Mouse (Mus musculus): ENCODE data around the gene Gpalpp1.

The Gpalpp1 gene

GRCm38 (mm10) chr14:76115744-76116143 lies 5.2 kb upstream of the Gpalpp1 start:
- no peak for DNase-seq (ENCODE audit: extremely low read depth, insufficient read length, low spot score)

DNA sequence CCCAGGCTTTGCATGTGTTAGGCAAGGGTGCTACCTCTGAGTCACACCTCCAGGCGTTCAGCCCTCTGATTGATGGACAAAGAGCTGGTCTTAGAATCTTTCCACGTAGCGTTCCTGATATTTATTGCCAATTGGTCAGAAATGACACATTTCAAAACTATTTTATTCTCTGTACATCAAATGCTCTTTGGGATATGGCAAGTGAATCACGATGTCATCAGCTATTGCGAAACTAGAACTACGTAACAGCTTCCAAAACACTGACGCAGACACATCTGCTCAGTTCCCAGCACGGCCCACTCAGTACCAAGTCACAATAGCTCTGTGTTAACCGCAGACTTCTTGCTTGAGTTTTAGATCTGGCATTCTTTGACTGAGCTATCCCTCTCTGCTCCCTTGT lies 11.0 kb downstream of the Gpalpp1 start:
- DNase-seq (ENCODE audit: extremely low read depth, insufficient read length, low spot score): peak; percentile 32

- no peak for DNase-seq (ENCODE audit: extremely low read depth, insufficient read length, low spot score)
Observed at GRCm38 (mm10) chr14:76097815-76098214, 12.7 kb downstream of the Gpalpp1 start.

GRCm38 (mm10) chr14:76097244-76097643 lies 13.3 kb downstream of the Gpalpp1 start:
- DNase-seq (ENCODE audit: extremely low read depth, insufficient read length, low spot score): no peak

- DNase-seq (ENCODE audit: extremely low read depth, insufficient read length, low spot score): no peak
Observed at GRCm38 (mm10) chr14:76084188-76084587, 26.4 kb downstream of the Gpalpp1 start.

DNA sequence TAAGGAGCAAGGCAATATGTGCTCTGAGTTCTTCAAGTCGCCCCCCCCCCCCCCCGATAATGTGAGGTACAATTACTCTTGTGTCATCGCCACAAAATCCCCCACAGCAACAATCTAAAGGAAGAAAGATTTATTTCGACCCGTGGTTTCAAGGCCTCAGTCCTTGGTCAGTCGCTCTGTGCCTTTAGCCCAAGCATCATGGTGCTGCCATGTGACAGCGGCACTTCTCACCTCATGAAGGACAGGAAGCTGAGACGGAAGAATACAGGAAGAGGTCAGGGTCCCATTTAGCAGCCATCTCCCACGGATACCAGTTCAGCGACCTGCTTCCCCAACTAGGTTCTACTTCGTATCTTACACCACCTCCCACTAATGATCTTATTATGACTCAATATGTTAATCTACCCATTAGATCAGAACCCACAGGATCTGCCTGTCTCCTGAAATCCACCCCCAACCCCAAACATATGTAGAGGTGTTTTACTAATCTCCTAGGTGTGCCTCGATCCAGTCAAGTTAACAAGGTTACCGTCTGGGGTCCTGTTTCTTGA lies 28.4 kb downstream of the Gpalpp1 start:
- no peak for DNase-seq (ENCODE audit: extremely low read depth, insufficient read length, low spot score)

GRCm38 (mm10) chr14:76081451-76081850 lies 29.1 kb downstream of the Gpalpp1 start:
- no peak for DNase-seq (ENCODE audit: extremely low read depth, insufficient read length, low spot score)

GRCm38 (mm10) chr14:76077088-76077491 lies 33.5 kb downstream of the Gpalpp1 start:
- DNase-seq (ENCODE audit: extremely low read depth, insufficient read length, low spot score): no peak

DNA sequence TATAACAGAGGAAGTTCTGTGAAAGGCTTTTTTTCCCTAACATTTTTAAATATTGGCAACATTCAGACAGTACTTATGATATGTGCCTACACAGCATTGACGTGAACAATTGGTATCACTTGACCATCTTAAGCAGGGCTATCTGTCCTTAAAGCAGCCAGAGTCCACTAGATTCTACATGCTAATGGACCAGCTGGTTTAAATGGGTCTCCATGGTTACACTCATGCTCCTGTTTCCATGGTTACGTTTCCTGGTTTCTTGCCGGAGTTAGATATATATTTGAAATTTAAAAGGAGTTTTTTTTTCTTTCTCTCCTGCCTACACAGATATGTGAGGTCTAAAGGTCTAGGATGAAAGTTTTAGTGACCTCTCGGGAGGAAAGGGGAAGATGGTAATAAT lies 34.0 kb downstream of the Gpalpp1 start:
- no peak for DNase-seq (ENCODE audit: extremely low read depth, insufficient read length, low spot score)

DNA sequence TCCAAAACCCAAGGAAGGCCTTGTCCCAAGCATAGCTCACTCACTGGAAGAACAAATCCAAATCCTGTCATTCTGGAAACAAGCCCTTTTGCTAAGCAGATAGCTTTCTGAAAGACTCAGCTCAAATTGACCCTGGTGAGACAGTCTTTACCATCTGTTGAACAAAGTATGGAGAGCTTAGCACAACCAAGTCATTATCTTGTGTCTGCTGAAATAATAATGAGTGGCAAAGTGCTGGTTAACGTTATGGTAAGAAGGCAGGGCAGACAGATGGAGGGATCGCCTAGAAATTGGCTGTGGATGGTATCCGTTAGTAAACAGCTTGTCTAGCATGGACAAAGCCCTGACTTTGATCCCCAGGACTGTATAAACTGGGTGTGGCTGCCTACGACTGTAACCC lies 34.8 kb downstream of the Gpalpp1 start:
- DNase-seq (ENCODE audit: extremely low read depth, insufficient read length, low spot score): no peak

DNA sequence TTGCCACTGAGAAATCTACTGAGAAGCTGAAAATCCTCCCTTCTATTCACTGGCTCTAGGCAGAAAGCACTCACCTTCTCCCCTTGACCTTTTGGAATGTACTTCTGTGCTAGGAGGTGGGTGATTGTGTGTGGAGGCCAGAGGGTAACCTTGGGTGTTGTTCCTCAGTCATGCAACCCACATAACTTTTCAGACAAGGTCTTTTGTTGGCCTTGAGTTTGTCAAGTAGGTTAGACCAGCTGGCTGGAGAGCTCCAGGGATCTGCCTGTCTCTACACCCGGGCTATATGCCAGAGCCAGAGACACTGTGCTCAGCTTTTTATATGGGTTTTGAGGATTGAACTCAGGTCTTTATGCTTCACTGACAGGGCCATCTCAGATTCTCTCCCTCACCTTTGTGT lies 36.4 kb downstream of the Gpalpp1 start:
- no peak for DNase-seq (ENCODE audit: extremely low read depth, insufficient read length, low spot score)

- DNase-seq (ENCODE audit: extremely low read depth, insufficient read length, low spot score): no peak
Observed at GRCm38 (mm10) chr14:76072626-76073025, 37.9 kb downstream of the Gpalpp1 start.

DNA sequence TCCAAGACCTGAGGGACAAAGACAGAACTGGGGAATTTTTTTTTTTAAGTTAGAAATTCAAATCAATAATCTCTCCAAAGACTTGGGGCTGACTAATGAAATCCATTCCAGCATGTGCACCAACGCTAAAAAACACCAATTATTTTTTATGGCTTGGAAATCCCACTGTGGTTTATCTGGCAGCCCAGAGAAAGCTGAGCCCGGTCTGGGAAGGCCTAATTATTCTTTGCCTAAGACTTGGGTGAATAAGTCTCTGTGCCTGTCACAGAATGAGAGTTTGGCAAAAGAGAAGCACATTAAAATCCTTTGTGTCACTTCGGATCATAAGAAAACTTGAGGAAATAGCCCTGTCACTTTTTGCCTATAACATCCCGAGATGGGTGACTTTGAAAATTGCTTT lies 41.3 kb downstream of the Gpalpp1 start:
- no peak for DNase-seq (ENCODE audit: extremely low read depth, insufficient read length, low spot score)

DNA sequence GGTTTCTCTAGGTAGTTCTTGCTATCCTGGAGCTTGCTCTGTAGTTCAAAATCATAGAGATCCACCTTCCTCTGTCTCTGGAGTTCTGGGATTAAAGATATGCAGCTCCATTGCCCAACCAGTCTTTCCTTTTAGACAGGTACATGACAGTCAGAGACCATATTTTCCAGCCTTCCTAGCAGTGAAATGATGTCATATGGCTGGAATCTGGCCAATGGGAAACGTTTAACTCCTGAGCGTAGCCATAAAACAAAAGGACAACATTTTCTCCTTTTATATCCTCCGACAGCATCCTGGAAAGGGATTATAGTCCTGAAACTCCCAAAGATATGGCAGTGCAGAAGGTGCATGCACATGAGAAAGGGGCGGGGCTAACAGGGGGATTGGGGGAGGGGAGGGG lies 42.3 kb downstream of the Gpalpp1 start:
- no peak for DNase-seq (ENCODE audit: extremely low read depth, insufficient read length, low spot score)

- DNase-seq (ENCODE audit: extremely low read depth, insufficient read length, low spot score): no peak
Observed at GRCm38 (mm10) chr14:76067237-76067636, 43.3 kb downstream of the Gpalpp1 start.

DNA sequence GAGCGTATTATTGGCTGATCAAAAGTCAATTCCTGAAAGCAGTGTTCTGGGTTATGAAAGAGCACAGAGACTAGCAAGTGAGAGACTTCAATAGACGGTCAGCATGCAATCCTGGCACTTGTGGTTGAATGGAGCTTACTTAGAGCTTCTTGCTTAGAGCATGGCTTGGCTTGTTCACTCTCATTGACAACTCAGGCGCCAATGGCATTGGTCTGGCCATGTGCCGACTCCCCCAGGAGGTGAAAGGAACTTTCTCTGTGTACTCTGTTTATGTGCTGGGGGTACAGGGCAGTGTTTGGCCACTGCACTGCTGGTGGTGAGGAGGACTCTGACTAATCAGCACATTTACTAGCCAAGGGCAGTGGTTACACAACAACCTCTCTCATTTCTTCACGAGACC lies 51.1 kb downstream of the Gpalpp1 start:
- DNase-seq (ENCODE audit: extremely low read depth, insufficient read length, low spot score): no peak

DNA sequence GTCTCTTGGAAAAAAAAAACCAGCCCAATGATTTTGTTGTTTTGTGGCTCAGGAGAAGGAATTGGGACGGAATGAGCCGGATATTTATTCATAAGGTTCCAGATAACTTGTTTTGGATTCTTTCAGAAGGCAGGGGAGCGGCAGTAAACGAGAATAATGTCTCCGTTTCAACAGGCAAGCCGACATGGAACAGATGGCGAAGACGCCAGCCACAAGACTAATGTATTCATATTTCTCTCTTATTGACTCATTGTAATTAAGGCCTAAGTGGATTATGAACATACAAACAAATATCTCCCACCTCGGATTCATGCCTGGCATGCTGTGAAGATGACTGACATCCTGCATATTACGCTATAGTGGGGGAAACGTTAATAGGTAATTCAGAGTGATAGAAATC lies 56.8 kb downstream of the Gpalpp1 start:
- no peak for DNase-seq (ENCODE audit: extremely low read depth, insufficient read length, low spot score)

DNA sequence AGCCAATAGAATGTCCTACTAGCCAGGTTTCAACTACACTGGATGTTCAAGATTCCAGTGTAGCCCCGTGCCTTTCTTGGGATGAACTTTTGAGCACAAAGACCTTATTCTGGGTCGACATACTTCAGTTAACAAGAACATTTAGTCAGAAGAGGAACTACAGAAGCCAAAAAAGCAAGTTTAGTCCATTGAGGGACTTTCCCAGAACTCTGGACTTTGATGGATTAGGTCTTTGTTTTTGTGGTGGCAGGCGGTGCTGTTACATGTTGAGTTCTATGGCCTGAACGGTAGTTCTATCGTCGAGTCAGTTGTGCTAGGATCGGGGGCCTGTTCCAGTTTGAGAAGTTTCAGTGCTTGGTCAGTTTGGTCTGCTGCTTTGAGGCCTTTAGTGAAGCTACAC lies 58.6 kb downstream of the Gpalpp1 start:
- DNase-seq (ENCODE audit: extremely low read depth, insufficient read length, low spot score): no peak

DNA sequence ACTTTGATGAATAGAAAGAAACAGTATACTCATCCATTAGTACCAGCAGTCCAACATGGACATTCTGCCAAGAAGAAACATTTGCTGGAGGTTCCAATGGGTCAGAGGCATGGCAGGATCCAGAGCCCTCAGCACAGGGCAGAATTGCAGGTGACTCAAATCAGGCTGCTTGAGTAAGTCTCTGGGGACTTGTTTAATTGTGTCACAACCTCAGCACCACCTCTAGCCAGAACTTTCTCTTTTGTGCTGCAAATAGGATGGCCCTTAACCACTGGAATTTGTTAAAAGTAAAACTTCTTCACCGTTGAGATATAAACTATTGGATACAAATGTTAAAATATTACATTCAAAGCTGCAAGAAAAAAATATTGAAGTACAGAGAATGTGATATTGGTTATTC lies 64.8 kb downstream of the Gpalpp1 start:
- DNase-seq (ENCODE audit: extremely low read depth, insufficient read length, low spot score): no peak

DNA sequence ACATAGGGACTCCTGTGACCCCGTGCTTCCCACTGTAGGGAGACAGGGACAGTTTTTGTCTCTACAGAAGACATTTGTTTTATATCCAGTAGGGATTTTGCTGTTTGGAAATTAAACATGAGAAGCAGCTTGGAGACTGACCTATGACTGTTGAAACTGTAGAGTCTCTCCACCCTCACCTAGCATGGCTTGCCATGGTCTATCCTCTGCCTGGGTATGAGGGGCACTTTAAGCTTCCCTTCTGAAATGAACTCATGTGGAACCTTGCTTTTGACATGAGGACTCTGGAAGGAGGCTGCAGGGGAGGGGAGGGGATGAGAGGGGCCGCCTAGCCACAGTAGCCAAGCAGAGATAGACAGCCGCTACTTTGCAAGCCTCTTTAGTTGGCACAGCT lies 66.4 kb downstream of the Gpalpp1 start:
- no peak for DNase-seq (ENCODE audit: extremely low read depth, insufficient read length, low spot score)

- DNase-seq (ENCODE audit: extremely low read depth, insufficient read length, low spot score): no peak
Observed at GRCm38 (mm10) chr14:76043251-76044163, 67.1 kb downstream of the Gpalpp1 start.
